Mouse (Mus musculus) cerebellum, adult 2 months (tissue): ENCODE results near the gene Repin1.

ENCODE experiments used
- CTCF ChIP-seq: fragments of 200-500 bp; IDR thresholded peaks from 2 replicates; pipeline ENCODE4 v1.5.1; 2011; ENCODE audit warnings: low read depth, mild to moderate bottlenecking, control low read depth, low read length, moderate library complexity, borderline replicate concordance; ENCODE audit not compliant: insufficient read depth
- POLR2A ChIP-seq: fragments of 200-500 bp; IDR thresholded peaks from 2 replicates; pipeline ENCODE4 v1.6.1; 2011; ENCODE audit warnings: low read length, control low read depth, borderline replicate concordance; ENCODE audit not compliant: insufficient read depth

- TF ChIP-seq POLR2A (no peak), CTCF (no peak)
Measured at GRCm38 (mm10) chr6:48641391-48641790, 47.7 kb downstream of the Repin1 start.
